Mouse (Mus musculus) stomach, postnatal 0 days (tissue): ENCODE data around the gene 1700067P10Rik.

Experiments
- CTCF ChIP-seq: IDR thresholded peaks from 2 replicates; pipeline ENCODE4 v1.5.1; 2016; ENCODE audit warnings: antibody characterized with exemption, low read depth, mild to moderate bottlenecking, moderate library complexity
- EP300 ChIP-seq: optimal IDR thresholded peaks from 2 replicates; pipeline ENCODE3; 2016; ENCODE audit warnings: antibody characterized with exemption

DNA sequence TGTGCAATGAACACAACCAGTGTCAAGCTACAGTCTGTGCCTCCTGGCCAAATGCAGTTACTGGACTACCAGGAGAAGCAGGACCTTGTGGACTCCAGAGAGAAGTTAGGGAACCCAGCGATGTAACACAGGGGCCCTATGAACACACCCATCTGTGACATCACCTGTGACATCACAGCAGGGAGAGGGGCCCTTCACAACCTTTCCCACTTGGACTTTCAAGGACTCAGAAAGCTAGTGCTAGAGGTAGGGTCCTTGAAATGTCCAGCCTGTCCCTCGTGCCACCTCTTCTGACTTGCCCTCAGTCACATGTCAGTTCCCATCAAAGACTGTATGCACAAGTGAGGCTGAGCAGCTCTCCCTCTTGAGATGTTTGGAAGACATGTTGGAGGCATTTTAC, 327 bp downstream of the 1700067P10Rik start:
- no peak for TF ChIP-seq CTCF
- TF ChIP-seq EP300 = no peak
